Mouse (Mus musculus): ENCODE measurements around the gene Prr36.

DNA sequence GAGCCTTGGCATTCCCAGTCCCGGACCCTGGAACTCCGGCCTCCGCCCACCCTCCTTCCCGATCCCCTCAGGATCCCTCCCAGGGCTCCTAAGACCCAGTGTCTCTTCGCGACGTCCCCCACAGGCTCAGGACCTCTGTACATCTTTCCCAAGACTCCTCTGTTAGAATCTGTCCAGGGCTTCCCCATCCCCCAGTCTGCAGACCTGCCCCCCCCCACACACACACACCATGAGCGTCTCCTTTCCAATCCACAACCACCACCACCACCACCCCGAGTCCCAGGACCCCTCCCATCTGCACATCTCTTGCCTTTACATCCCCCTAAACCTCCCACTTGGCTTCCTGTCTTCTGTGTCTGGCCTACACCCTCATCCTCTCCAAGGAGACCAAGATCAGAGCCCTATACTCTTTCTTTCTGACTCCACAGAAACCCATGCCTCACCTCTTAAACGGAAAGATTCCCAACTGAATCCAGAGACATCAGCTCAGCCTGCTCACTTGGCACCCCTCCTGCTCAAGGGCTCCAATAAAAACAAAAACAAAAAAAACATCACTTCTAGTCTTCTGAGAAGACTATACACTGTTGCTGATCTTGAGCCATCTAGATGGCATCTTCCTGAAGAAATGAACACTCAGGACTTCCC lies 50.3 kb downstream of the Prr36 start:
- TF ChIP-seq EP300 (IDR thresholded peaks at IDR 0.05; ENCODE audit: low read depth) (no peak), CTCF (IDR thresholded peaks at IDR 0.05; ENCODE audit: low read depth) (no peak)
